Mouse (Mus musculus) neutrophil, adult 65 days (primary cell): ENCODE data around the gene Stt3a. TPM values are rescaled to one million over a fixed set of nuclear protein-coding genes. Genes with fewer than 3 reads are reported as not detected.

Experiments
- total RNA-seq: library from RNA; stranded (reverse); gene quantifications from 2 replicates; pipeline ENCODE4 v1.2.4, GENCODE M21; 2023

The Stt3a gene
- 123 and 167 TPM in 2 replicates for total RNA-seq

GRCm38 (mm10) chr9:36767203-36768143 lies at the start of gene Stt3a:
Stt3a (minus strand) TSS chr9:36767679.

GRCm38 (mm10) chr9:36796781-36797555 lies 29.5 kb upstream of the Stt3a start, which contains the start of gene Ei24:
Ei24 (minus strand) TSS chr9:36797393.

GRCm38 (mm10) chr9:36727034-36727755 lies 40.3 kb downstream of the Stt3a start, which contains the start of gene Chek1:
Chek1 (minus strand) TSS chr9:36727065.

GRCm38 (mm10) chr9:36692920-36693319 lies 74.6 kb downstream of the Stt3a start, which contains the start of gene Acrv1:
Acrv1 (plus strand) TSS chr9:36693220.

Other genes starting within 250 kb of the Stt3a start
- not detected in 2 replicates for gene Gm5615, start 225.7 kb downstream of the Stt3a start, total RNA-seq
- gene Gm17689, start 185.0 kb downstream of the Stt3a start, total RNA-seq, result not detected in 2 replicates
- gene A630095E13Rik, start 124.3 kb downstream of the Stt3a start, total RNA-seq, result not detected in 2 replicates
- not detected in 2 replicates for gene Acrv1, start 74.5 kb downstream of the Stt3a start, total RNA-seq
- 11.1 and 18.9 TPM in 2 replicates for gene Chek1, start 40.6 kb downstream of the Stt3a start, total RNA-seq
- 19.2 and 19.8 TPM in 2 replicates for gene Ei24, start 29.7 kb upstream of the Stt3a start, total RNA-seq
- not detected in 2 replicates for gene Fez1, start 54.2 kb upstream of the Stt3a start, total RNA-seq